Mouse (Mus musculus): Measurements from ENCODE around the gene Fstl4.

The Fstl4 gene

GRCm38 (mm10) chr11:52775291-52775690 lies 10.9 kb downstream of the Fstl4 start:
- DNase-seq: no peak

- no peak for DNase-seq
Observed at GRCm38 (mm10) chr11:52782426-52782825, 18.0 kb downstream of the Fstl4 start.

- DNase-seq: no peak
Observed at GRCm38 (mm10) chr11:52794331-52794730, 29.9 kb downstream of the Fstl4 start.

GRCm38 (mm10) chr11:52809542-52809941 lies 45.1 kb downstream of the Fstl4 start:
- no peak for DNase-seq

- DNase-seq: no peak
Observed at GRCm38 (mm10) chr11:52816004-52816403, 51.6 kb downstream of the Fstl4 start.

- DNase-seq: no peak
Observed at GRCm38 (mm10) chr11:52820336-52820905, 56.0 kb downstream of the Fstl4 start.

GRCm38 (mm10) chr11:52826591-52826990 lies 62.2 kb downstream of the Fstl4 start:
- no peak for DNase-seq

GRCm38 (mm10) chr11:52831631-52832310 lies 67.3 kb downstream of the Fstl4 start:
- DNase-seq: no peak

GRCm38 (mm10) chr11:52832311-52832675 lies 67.9 kb downstream of the Fstl4 start:
- DNase-seq: no peak

GRCm38 (mm10) chr11:52848691-52849090 lies 84.3 kb downstream of the Fstl4 start:
- DNase-seq: no peak

GRCm38 (mm10) chr11:52850071-52850470 lies 85.6 kb downstream of the Fstl4 start:
- DNase-seq: no peak

GRCm38 (mm10) chr11:52872846-52873512 lies 108.5 kb downstream of the Fstl4 start:
- no peak for DNase-seq

GRCm38 (mm10) chr11:52875916-52876765 lies 111.7 kb downstream of the Fstl4 start:
- no peak for DNase-seq

- DNase-seq: no peak
Observed at GRCm38 (mm10) chr11:52877662-52878061, 113.2 kb downstream of the Fstl4 start.

- DNase-seq: no peak
Observed at GRCm38 (mm10) chr11:52879958-52880357, 115.5 kb downstream of the Fstl4 start.

- no peak for DNase-seq
Observed at GRCm38 (mm10) chr11:52886559-52887303, 122.3 kb downstream of the Fstl4 start.

GRCm38 (mm10) chr11:52888150-52888549 lies 123.7 kb downstream of the Fstl4 start:
- no peak for DNase-seq

GRCm38 (mm10) chr11:52889527-52889926 lies 125.1 kb downstream of the Fstl4 start:
- no peak for DNase-seq

- no peak for DNase-seq
Observed at GRCm38 (mm10) chr11:52890156-52890555, 125.7 kb downstream of the Fstl4 start.

GRCm38 (mm10) chr11:52904101-52904500 lies 139.7 kb downstream of the Fstl4 start:
- DNase-seq: no peak

GRCm38 (mm10) chr11:52910788-52911187 lies 146.4 kb downstream of the Fstl4 start:
- DNase-seq: no peak

- no peak for DNase-seq
Observed at GRCm38 (mm10) chr11:52914431-52914830, 150.0 kb downstream of the Fstl4 start.

GRCm38 (mm10) chr11:52915648-52916047 lies 151.2 kb downstream of the Fstl4 start:
- DNase-seq: no peak

Measured in kidney, adult 8-10 months (tissue).